Mouse (Mus musculus) forebrain, embryonic 15.5 days (tissue): Measurements from ENCODE around the gene B4galnt1. TPM values are rescaled to one million over a fixed set of nuclear protein-coding genes. Genes with fewer than 3 reads are reported as not detected.
A peak's percentile ranks its signal among the peaks of the same experiment; 100 is the strongest.

Experiments used
- ATAC-seq: fragments of 200-750 bp; cut with Nextera tagmentation; replicated peaks from 2 replicates; pipeline ENCODE4 v1.8.0; 2017; ENCODE audit warnings: mild to moderate bottlenecking, moderate TSS enrichment, moderate library complexity
- H3K27ac ChIP-seq: fragments of 300-500 bp; sonication (generic); replicated peaks from 2 replicates; pipeline ENCODE4 v1.5.1; 2015; ENCODE audit warnings: mild to moderate bottlenecking, inconsistent platforms
- H3K27me3 ChIP-seq: fragments of 300-500 bp; sonication (generic); 2 replicates; pipeline ENCODE4 v1.6.1; 2015; ENCODE audit warnings: inconsistent platforms
- H3K36me3 ChIP-seq: fragments of 300-500 bp; sonication (generic); 2 replicates; pipeline ENCODE4 v1.6.1; 2015; ENCODE audit warnings: mild to moderate bottlenecking, inconsistent platforms
- H3K4me1 ChIP-seq: fragments of 300-500 bp; sonication (generic); 2 replicates; pipeline ENCODE4 v1.6.1; 2015; ENCODE audit warnings: inconsistent platforms
- H3K4me2 ChIP-seq: fragments of 300-500 bp; sonication (generic); replicated peaks from 2 replicates; pipeline ENCODE4 v1.6.1; 2015; ENCODE audit warnings: mild to moderate bottlenecking, inconsistent platforms
- H3K4me3 ChIP-seq: fragments of 300-500 bp; sonication (generic); 2 replicates; pipeline ENCODE4 v1.5.1; 2015; ENCODE audit warnings: mild to moderate bottlenecking, inconsistent platforms
- H3K9ac ChIP-seq: fragments of 300-500 bp; sonication (generic); replicated peaks from 2 replicates; pipeline ENCODE4 v1.6.1; 2015; ENCODE audit warnings: mild to moderate bottlenecking, inconsistent platforms
- H3K9me3 ChIP-seq: fragments of 300-500 bp; sonication (generic); 2 replicates; pipeline ENCODE4 v1.6.1; 2016; ENCODE audit warnings: inconsistent platforms
- WGBS: fragments of 180-500 bp; shearing (Covaris S2); methylation state at CpG from one replicate; pipeline ENCODE4 v1.1.7; 2015; ENCODE audit warnings: mixed read lengths; 5-methylcytosine and 5-hydroxymethylcytosine counted together
- polyA plus RNA-seq: library from polyadenylated mRNA; unstranded; fragments of >200 nt; fragmentation: Nextera tagmentation; extraction: Ambion mirVana; gene quantifications from 2 replicates; pipeline ENCODE4 v1.2.1, GENCODE M21; 2015

The B4galnt1 gene
- polyA plus RNA-seq, 1 experiment from 2014 or later: 35.1 TPM

GRCm38 (mm10) chr10:127176228-127176627, 11.2 kb downstream of the B4galnt1 start:
- Histone ChIP-seq H3K27ac (no peak overlapping the region), H3K4me2 (no peak overlapping the region), H3K4me3 (no peak overlapping the region), H3K27me3 (peaks cover 51% of the 10 kb centered on the region), H3K9ac (no peak overlapping the region), H3K36me3 (no peaks in the 10 kb centered on the region), H3K9me3 (no peaks in the 10 kb centered on the region), H3K4me1 (peaks cover 23% of the 10 kb centered on the region)
- WGBS: 29% methylated on average over 3 of the region's 3 CpGs
- ATAC-seq: no peak

- no peak for ATAC-seq
- peaks cover 23% of the 10 kb centered on the region for H3K4me1 ChIP-seq
- WGBS: 8% methylated on average over 7 of the region's 7 CpGs
- no peak overlapping the region for H3K4me2 ChIP-seq
- no peak overlapping the region for H3K27ac ChIP-seq
- H3K4me3 ChIP-seq: no peak overlapping the region
- no peaks in the 10 kb centered on the region for H3K9me3 ChIP-seq
- H3K27me3 ChIP-seq: peaks cover 45% of the 10 kb centered on the region
- H3K9ac ChIP-seq: no peak overlapping the region
- no peaks in the 10 kb centered on the region for H3K36me3 ChIP-seq
These were observed 11.7 kb downstream of the B4galnt1 start for GRCm38 (mm10) chr10:127176756-127177155.

DNA sequence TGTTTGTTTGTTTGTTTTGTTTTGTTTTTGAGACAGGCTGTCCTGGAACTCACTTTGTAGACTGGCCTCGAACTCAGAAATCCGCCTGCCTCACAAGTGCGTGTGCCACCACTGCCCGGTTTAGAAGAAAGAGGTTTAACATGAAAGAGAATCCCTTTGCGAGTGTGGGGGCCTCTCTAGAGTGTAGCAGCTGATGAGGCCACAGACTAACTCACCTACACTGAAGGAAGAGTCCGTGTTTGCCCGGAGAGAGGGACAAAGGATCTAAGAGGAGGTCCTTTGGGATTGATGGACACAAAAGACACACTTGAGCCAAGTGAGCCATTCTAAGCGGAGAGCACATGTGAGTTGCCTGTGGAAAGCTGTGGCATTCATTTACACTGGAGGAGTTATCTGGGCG, 12.2 kb downstream of the B4galnt1 start:
- Histone ChIP-seq H3K4me2 (peak overlapping the region; percentile 24; the same call in 1 of the 2 replicates), H3K9me3 (no peaks in the 10 kb centered on the region), H3K4me3 (no peak overlapping the region), H3K27ac (no peak overlapping the region), H3K36me3 (no peaks in the 10 kb centered on the region), H3K9ac (no peak overlapping the region), H3K27me3 (peaks cover 44% of the 10 kb centered on the region), H3K4me1 (peaks cover 23% of the 10 kb centered on the region)
- ATAC-seq: no peak
- 17% methylated on average over 9 of the region's 9 CpGs for WGBS

GRCm38 (mm10) chr10:127177719-127178118, 12.7 kb downstream of the B4galnt1 start:
- H3K4me1 ChIP-seq: peaks cover 23% of the 10 kb centered on the region
- ATAC-seq: peak; percentile 54
- H3K9ac ChIP-seq: no peak overlapping the region
- H3K36me3 ChIP-seq: 0 out of 2 replicates have a peak, but pooled peaks cover 2% of the 10 kb centered on the region
- peak overlapping the region; percentile 41 for H3K4me2 ChIP-seq
- no peak overlapping the region for H3K27ac ChIP-seq
- peak overlapping the region; percentile 27 for H3K4me3 ChIP-seq
- H3K9me3 ChIP-seq: no peaks in the 10 kb centered on the region
- WGBS: 1% methylated on average over 23 of the region's 23 CpGs
- peaks cover 44% of the 10 kb centered on the region for H3K27me3 ChIP-seq

DNA sequence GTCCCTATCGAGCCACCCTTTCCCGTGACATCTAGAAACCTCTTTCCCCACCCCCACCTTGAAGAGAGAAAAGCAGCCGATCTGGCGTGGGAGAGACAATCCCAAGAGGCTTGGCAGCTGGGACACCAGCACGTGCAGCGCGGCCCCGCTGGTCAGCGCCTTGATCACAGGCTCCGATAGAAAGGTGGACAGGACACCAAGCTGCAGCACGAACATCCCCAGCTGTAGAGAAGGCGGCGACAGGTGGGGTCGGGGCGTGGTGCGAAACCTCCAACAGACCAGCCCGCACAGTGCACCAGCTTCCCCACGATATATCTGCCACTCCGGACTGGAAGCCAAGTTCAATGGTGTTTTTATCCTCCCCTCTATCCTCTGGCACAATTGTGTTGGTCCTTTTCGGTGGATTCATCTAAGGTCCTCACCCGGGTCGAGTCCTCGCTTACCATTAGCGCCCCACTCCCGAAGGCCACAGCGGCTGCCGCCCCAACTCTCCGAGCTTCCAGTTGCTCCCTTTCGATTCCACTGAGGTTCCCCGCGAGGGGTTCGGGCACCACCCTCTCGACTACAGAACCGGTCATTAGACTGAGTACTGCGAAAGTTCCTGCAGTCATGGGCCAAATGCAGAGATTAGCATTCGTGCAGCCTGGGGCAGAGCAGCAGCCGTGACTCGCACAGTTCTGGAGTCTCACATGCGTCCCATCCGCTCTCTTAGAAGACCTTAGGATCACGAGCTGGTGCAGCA, 13.4 kb downstream of the B4galnt1 start:
- Histone ChIP-seq H3K27me3 (peaks cover 42% of the 10 kb centered on the region), H3K27ac (no peak overlapping the region), H3K4me3 (peak overlapping the region; percentile 27), H3K9me3 (no peaks in the 10 kb centered on the region), H3K4me2 (peak overlapping the region; percentile 41), H3K9ac (no peak overlapping the region), H3K4me1 (peaks cover 23% of the 10 kb centered on the region), H3K36me3 (0 out of 2 replicates have a peak, but pooled peaks cover 2% of the 10 kb centered on the region)
- WGBS: 4% methylated on average over 41 of the region's 41 CpGs
- ATAC-seq: no peak

- ATAC-seq: peak; percentile 43; the same call in 1 of the 2 replicates
- 2% methylated on average over 34 of the region's 34 CpGs for WGBS
- Histone ChIP-seq H3K4me1 (peaks cover 28% of the 10 kb centered on the region), H3K27ac (no peak within 1 kb of the TSS), H3K9ac (no peak within 1 kb of the TSS), H3K27me3 (peaks cover 38% of the 10 kb centered on the region), H3K4me3 (peak within 1 kb of the TSS; percentile 7), H3K36me3 (0 out of 2 replicates have a peak, but pooled peaks cover 2% of the 10 kb centered on the region), H3K4me2 (peak within 1 kb of the TSS; percentile 31), H3K9me3 (no peaks in the 10 kb centered on the region)
These were observed 15.1 kb downstream of the B4galnt1 start, which contains the start of gene Slc26a10 for GRCm38 (mm10) chr10:127179871-127180694. Slc26a10 (minus strand) TSS chr10:127180645.

- Histone ChIP-seq H3K36me3 (0 out of 2 replicates have a peak, but pooled peaks cover 2% of the 10 kb centered on the region), H3K27me3 (peaks cover 38% of the 10 kb centered on the region), H3K9me3 (no peaks in the 10 kb centered on the region), H3K4me1 (peaks cover 28% of the 10 kb centered on the region), H3K9ac (no peak overlapping the region), H3K4me2 (peak overlapping the region; percentile 31; the same call in 1 of the 2 replicates), H3K27ac (no peak overlapping the region), H3K4me3 (no peak overlapping the region)
- 16% methylated on average over 3 of the region's 3 CpGs for WGBS
- ATAC-seq: no peak
These were observed 15.6 kb downstream of the B4galnt1 start for GRCm38 (mm10) chr10:127180695-127181047.

- Histone ChIP-seq H3K27me3 (peaks cover 31% of the 10 kb centered on the region), H3K4me2 (no peak overlapping the region), H3K4me3 (no peak overlapping the region), H3K9ac (no peak overlapping the region), H3K9me3 (no peaks in the 10 kb centered on the region), H3K27ac (no peak overlapping the region), H3K36me3 (0 out of 2 replicates have a peak, but pooled peaks cover 2% of the 10 kb centered on the region), H3K4me1 (peaks cover 28% of the 10 kb centered on the region)
- no peak for ATAC-seq
- 70% methylated on average over 6 of the region's 6 CpGs for WGBS
These were observed 16.5 kb downstream of the B4galnt1 start for GRCm38 (mm10) chr10:127181566-127181965.

- peaks cover 33% of the 10 kb centered on the region for H3K4me1 ChIP-seq
- 0 out of 2 replicates have a peak, but pooled peaks cover 2% of the 10 kb centered on the region for H3K36me3 ChIP-seq
- no peak overlapping the region for H3K9ac ChIP-seq
- no peaks in the 10 kb centered on the region for H3K9me3 ChIP-seq
- ATAC-seq: no peak
- 83% methylated on average over 4 of the region's 4 CpGs for WGBS
- peaks cover 24% of the 10 kb centered on the region for H3K27me3 ChIP-seq
- no peak overlapping the region for H3K4me2 ChIP-seq
- H3K27ac ChIP-seq: no peak overlapping the region
- no peak overlapping the region for H3K4me3 ChIP-seq
These were observed 17.6 kb downstream of the B4galnt1 start for GRCm38 (mm10) chr10:127182624-127183023.

- H3K4me3 ChIP-seq: peak overlapping the region; percentile 15
- H3K4me1 ChIP-seq: peaks cover 30% of the 10 kb centered on the region
- ATAC-seq: no peak
- H3K27me3 ChIP-seq: peaks cover 13% of the 10 kb centered on the region
- no peaks in the 10 kb centered on the region for H3K9me3 ChIP-seq
- WGBS: 19% methylated on average over 20 of the region's 20 CpGs
- H3K36me3 ChIP-seq: 0 out of 2 replicates have a peak, but pooled peaks cover 2% of the 10 kb centered on the region
- no peak overlapping the region for H3K9ac ChIP-seq
- H3K4me2 ChIP-seq: peak overlapping the region; percentile 22
- no peak overlapping the region for H3K27ac ChIP-seq
These were observed 18.7 kb downstream of the B4galnt1 start for GRCm38 (mm10) chr10:127183759-127184158.

- no peak overlapping the region for H3K9ac ChIP-seq
- H3K27ac ChIP-seq: no peak overlapping the region
- no peak overlapping the region for H3K4me2 ChIP-seq
- H3K27me3 ChIP-seq: no peaks in the 10 kb centered on the region; the same call in 1 of the 2 replicates
- H3K9me3 ChIP-seq: no peaks in the 10 kb centered on the region
- no peak for ATAC-seq
- H3K36me3 ChIP-seq: 0 out of 2 replicates have a peak, but pooled peaks cover 2% of the 10 kb centered on the region
- H3K4me3 ChIP-seq: no peak overlapping the region
- peaks cover 39% of the 10 kb centered on the region for H3K4me1 ChIP-seq
- WGBS: 77% methylated on average over 9 of the region's 9 CpGs
These were observed 20.1 kb downstream of the B4galnt1 start for GRCm38 (mm10) chr10:127185101-127185500.

GRCm38 (mm10) chr10:127185506-127185905, 20.5 kb downstream of the B4galnt1 start:
- H3K4me1 ChIP-seq: peaks cover 39% of the 10 kb centered on the region
- no peak for ATAC-seq

More at GRCm38 (mm10) chr10:127185506-127185905, 20.5 kb downstream of the B4galnt1 start:
- Histone ChIP-seq H3K36me3 (0 out of 2 replicates have a peak, but pooled peaks cover 2% of the 10 kb centered on the region), H3K27ac (no peak overlapping the region), H3K9me3 (no peaks in the 10 kb centered on the region), H3K9ac (no peak overlapping the region), H3K27me3 (no peaks in the 10 kb centered on the region), H3K4me2 (no peak overlapping the region), H3K4me3 (no peak overlapping the region)
- 87% methylated on average over 15 of the region's 15 CpGs for WGBS
